Mouse (Mus musculus) v-Abl transformed pro-B cells (cell line): ENCODE measurements at regions not wholly inside any gene's neighbourhood (a gene's known extent, or its start where the extent isn't known, plus 50 kb on each side); places are given as distances from the start of the nearest gene placed in this dataset.
"Not testable (repeated sequence)": the region's sequence is repeated elsewhere in the genome, so short reads cannot be mapped to it uniquely, and the experiment has no call there.

Experiments used
- in situ Hi-C, 2 experiments: fragments of 400-800 bp; cut with MboI; formaldehyde crosslinking; loops; one replicate each; pipeline ENCODE4 v1.15.1; 2025; ENCODE audit not compliant: unreplicated experiment in 2 of 2

- in situ Hi-C loops = not testable (repeated sequence)
Observed at GRCm38 (mm10) chr15:84616880-84617279, 52.5 kb upstream of the Prr5 start.

DNA sequence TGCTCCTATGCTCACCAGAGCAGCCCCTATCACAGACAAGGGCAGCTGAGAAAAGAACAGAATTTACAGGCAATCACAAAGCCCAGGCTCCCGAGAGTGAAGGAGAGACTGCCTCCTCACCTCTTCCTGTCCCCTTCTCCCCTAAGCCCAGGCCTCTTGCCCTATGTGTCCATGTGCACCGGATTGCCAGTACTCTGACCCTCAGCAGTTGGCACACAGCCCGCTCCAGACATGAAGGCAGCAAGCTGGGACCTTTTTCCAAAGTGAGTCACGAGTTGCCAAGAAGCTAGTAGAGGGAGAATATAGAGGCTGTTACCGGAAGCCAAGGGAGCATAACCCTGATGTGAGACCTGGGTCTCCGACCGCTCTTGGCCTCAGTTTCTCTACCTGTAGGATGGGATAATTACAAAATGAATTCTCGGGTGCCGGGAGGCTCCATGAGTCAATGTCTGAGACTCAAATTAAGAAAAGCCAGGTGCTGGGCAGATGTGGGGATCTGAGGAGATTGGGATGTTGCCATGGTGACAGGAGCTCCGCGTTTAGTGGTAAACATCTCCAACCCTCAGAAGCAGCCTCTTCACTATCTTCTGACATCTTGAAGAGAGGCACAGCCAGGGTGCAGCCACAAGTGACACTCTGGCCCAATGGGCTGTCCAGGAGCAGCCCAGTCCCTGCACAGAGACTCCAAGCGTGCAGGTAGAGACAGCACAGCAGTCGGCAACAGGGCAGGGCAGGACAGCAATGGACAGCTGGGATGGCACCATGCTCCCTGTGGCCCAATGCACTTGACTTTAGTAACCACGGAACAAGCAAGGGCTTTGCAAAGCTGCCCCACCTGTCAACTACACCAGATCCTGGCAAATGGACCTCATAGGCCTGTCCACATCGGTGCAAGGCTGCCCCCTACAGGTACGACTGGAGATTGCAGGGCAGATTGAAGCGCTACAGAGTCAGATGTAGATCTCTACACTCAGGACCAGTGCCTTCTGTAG lies 55.6 kb upstream of the Prr5 start:
- in situ Hi-C loops = loop anchor here (5.0 kb wide), 6 partner anchors 77 to 402 kb away; partner anchors contain the start of gene Shisal1 (in 1 of the 2)

DNA sequence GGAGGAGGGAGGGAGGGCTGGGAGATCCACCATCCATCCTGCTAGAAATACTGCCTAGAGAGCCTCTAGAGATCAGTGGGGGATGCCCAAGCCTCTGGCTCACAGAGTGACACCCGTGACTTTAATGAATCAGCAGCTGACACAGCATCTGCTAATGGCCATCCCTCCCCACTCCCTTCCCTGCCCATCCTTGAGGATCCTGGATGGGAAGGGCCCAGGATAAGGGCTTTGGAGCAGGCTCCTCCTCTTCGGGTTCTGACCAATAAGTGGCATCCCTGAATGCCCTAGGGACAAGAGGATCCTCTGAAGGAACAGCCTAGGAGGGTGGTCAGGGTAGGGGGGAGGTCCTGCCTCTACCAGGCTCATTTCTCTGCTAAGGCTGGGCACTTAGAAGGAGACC lies 55.3 kb upstream of the Rtl6 start:
- in situ Hi-C loops = loop anchor here (5.0 kb wide), 6 partner anchors 76 to 401 kb away; partner anchors contain the start of gene Shisal1 (in 1 of the 2)

GRCm38 (mm10) chr15:84609825-84610442 lies 52.3 kb upstream of the Rtl6 start:
- in situ Hi-C loops = loop anchor here (5.0 kb wide), 6 partner anchors 73 to 398 kb away; partner anchors contain the start of gene Shisal1 (in 1 of the 2)

- in situ Hi-C loops = no loop called here
Observed at GRCm38 (mm10) chr15:84609063-84609462, 51.4 kb upstream of the Rtl6 start.
